Mouse (Mus musculus): ENCODE data around the gene Rd3.

DNA sequence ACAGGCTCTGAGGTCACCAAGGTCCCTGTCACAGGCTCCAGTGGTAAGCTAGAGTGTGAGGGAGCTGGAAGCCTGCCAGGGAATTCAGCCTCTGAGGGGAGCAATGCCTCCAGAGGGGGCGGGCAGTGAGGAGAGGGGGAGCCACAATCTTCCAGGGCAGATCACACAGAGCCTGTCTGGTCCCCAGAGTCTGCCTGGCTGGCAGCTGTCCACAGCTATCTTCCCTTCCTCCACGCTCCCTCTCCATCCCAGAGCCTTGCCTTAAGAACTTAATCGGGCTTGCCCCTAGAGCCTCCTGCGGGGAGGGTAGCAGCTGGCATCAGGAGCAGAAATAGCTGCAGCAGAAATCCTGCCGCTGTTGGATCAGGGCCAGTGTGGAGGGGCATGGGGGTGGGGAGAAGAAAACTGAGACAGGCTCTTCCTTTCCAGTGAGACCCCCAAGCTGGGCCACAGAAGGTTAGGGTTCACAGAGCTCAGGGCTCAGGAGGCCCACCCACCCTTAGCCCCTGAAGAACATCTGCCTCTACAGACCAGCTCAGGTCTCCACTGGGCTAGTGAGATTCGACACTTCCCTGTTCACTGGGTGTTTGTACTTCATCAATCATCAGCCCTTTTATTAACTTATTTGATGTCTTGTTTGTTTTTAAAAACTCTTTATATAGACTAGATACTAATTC, 4.4 kb downstream of the Rd3 start:
- TF ChIP-seq CTCF (IDR thresholded peaks at IDR 0.05; ENCODE audit: low read depth) (no peak), EP300 (IDR thresholded peaks at IDR 0.05; ENCODE audit: low read depth) (no peak)
